Mouse (Mus musculus) ES-Bruce4 (cell line): ENCODE measurements around the gene Slc25a17. TPM values are rescaled to one million over a fixed set of nuclear protein-coding genes. Genes with fewer than 3 reads are reported as not detected.

ENCODE experiments used
- H3K27ac ChIP-seq: 2 replicates; pipeline ENCODE4 v1.5.1; 2012; ENCODE audit warnings: low read length, inconsistent platforms; ENCODE audit not compliant: insufficient read depth
- H3K27me3 ChIP-seq: 2 replicates; pipeline ENCODE4 v1.6.1; 2012; ENCODE audit warnings: mild to moderate bottlenecking, low read length, inconsistent platforms; ENCODE audit not compliant: control insufficient read depth, poor library complexity, insufficient read depth, severe bottlenecking
- H3K36me3 ChIP-seq: 2 replicates; pipeline ENCODE4 v1.6.1; 2012; ENCODE audit warnings: inconsistent platforms, mild to moderate bottlenecking, low read length, moderate library complexity; ENCODE audit not compliant: control insufficient read depth, poor library complexity, insufficient read depth, severe bottlenecking
- H3K4me1 ChIP-seq: one replicate; pipeline ENCODE4 v1.8.1; 2011; ENCODE audit warnings: low read length; ENCODE audit not compliant: control insufficient read depth, insufficient read depth
- H3K4me3 ChIP-seq: 2 replicates; pipeline ENCODE4 v1.5.1; 2011; ENCODE audit warnings: low read depth, mild to moderate bottlenecking, low read length
- H3K9ac ChIP-seq: 2 replicates; pipeline ENCODE4 v1.6.1; 2012; ENCODE audit warnings: low read depth, mild to moderate bottlenecking, inconsistent platforms; ENCODE audit not compliant: poor library complexity, severe bottlenecking
- H3K9me3 ChIP-seq: replicated peaks from 2 replicates; pipeline ENCODE4 v1.6.1; 2012; ENCODE audit warnings: mild to moderate bottlenecking, low read length, inconsistent platforms; ENCODE audit not compliant: control insufficient read depth, poor library complexity, insufficient read depth, severe bottlenecking
- CTCF ChIP-seq: IDR thresholded peaks from one replicate; pipeline ENCODE4 v1.8.1; 2011; ENCODE audit warnings: low read depth, low read length
- EP300 ChIP-seq: IDR thresholded peaks from 2 replicates; pipeline ENCODE4 v1.6.1; 2011; ENCODE audit warnings: low read depth, low read length; ENCODE audit not compliant: insufficient read depth
- POLR2A ChIP-seq: IDR thresholded peaks from one replicate; pipeline ENCODE4 v1.8.1; 2011; ENCODE audit warnings: low read length; ENCODE audit not compliant: insufficient read depth
- polyA plus RNA-seq: library from polyadenylated mRNA; stranded (reverse); fragments of >200 nt; gene quantifications from 2 replicates; pipeline ENCODE4 v1.2.4, GENCODE M21; 2011; ENCODE audit warnings: low read depth; ENCODE audit not compliant: missing spikeins, insufficient read depth, insufficient read length

Gene Slc25a17
- polyA plus RNA-seq, 1 experiment = 81.8 TPM

DNA sequence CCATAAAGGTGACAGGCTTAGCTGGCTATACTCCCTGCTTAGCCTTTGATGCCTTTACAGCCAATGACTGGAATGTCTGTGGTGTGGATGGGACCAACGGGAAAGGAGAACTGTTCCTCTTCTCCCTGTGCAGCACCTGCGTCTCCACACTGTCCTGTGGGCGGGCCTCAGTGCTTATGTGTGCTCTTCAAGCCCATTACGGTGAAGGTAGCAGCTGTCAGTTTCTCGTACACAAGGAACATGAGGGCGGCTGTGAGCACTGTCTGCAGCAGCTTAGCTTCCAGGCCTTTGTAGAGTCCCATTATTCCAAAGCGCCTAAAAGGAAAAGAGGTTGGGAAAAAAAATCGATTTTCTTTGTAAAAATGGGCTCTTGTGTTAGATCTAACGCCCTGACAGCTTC lies 41.1 kb downstream of the Slc25a17 start:
- H3K4me3 ChIP-seq = no peak overlapping the region
- no peaks in the 10 kb centered on the region; the same call in 1 of the 2 replicates for H3K9me3 ChIP-seq
- peaks cover 13% of the 10 kb centered on the region for H3K36me3 ChIP-seq
- TF ChIP-seq CTCF (no peak), EP300 (no peak), POLR2A (no peak)
- H3K9ac ChIP-seq = no peak overlapping the region
- no peak overlapping the region for H3K27ac ChIP-seq
- no peaks in the 10 kb centered on the region for H3K4me1 ChIP-seq
- H3K27me3 ChIP-seq = no peaks in the 10 kb centered on the region

DNA sequence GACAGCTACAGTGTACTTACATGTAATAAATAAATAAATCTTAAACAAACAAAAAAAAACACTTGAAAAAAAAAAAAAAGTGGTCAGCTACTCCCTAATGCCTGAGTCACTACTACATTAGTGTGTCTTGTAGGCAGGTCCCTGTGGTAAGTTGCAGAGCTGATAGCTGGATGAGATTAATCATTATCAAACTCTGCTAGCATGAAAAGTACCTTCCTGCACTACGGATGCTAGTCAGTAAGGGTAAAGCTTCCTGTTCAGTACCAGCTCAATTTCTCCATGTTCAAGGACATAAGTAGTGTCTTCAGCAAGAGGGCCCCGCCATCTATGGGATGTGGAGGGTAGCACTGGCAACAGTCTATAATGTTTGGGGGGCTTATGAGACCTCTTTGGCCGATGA lies 46.7 kb downstream of the Slc25a17 start:
- H3K36me3 ChIP-seq = peaks cover under 1% of the 10 kb centered on the region
- H3K4me1 ChIP-seq = no peaks in the 10 kb centered on the region
- TF ChIP-seq POLR2A (no peak), CTCF (no peak), EP300 (no peak)
- no peak overlapping the region for H3K27ac ChIP-seq
- no peaks in the 10 kb centered on the region for H3K27me3 ChIP-seq
- H3K9me3 ChIP-seq = no peaks in the 10 kb centered on the region
- H3K4me3 ChIP-seq = no peak overlapping the region
- H3K9ac ChIP-seq = no peak overlapping the region

DNA sequence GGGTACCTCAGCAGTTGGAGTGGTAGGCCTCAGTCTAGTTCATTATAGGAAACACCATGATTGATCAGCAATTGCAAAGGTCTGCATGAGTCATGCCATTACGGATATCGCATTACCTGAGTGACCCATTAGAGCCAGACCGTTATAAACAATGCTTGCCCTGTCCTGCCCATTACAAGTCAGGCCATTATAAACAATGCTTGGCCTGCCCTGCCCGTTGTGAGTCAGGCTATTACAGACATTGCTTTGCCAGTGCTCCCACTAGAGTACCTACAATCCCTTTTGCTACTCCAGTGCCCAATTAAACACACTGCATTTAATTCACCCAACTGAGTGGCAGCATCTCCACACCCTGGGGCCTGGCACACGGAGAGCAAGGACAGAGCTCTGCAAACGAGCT lies 49.6 kb downstream of the Slc25a17 start:
- no peaks in the 10 kb centered on the region for H3K4me1 ChIP-seq
- no peaks in the 10 kb centered on the region for H3K9me3 ChIP-seq
- no peaks in the 10 kb centered on the region for H3K27me3 ChIP-seq
- no peak overlapping the region for H3K27ac ChIP-seq
- H3K4me3 ChIP-seq = no peak overlapping the region
- TF ChIP-seq POLR2A (no peak), EP300 (no peak), CTCF (no peak)
- H3K36me3 ChIP-seq = no peaks in the 10 kb centered on the region
- H3K9ac ChIP-seq = no peak overlapping the region

DNA sequence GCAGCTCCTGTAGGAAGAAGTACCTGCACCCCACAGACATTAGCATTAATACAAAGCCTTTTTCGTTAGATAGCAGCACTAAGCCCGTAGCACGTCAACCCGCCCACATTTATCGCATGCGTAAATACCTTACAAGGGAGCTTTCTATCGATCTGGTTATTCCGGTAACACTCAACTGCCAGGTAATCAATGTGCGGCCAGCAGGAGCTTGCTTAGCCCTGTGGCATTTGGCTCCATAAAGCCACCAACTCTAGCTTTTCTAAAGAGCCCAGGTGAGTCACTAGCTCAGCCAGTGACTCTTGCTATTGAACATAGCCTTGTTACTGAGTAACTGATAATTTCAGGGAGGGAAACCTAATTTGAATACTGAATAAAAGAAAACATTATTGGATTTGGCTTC lies 50.3 kb downstream of the Slc25a17 start:
- no peaks in the 10 kb centered on the region for H3K9me3 ChIP-seq
- H3K9ac ChIP-seq = no peak overlapping the region
- H3K27ac ChIP-seq = no peak overlapping the region
- H3K4me3 ChIP-seq = no peak overlapping the region
- no peaks in the 10 kb centered on the region for H3K27me3 ChIP-seq
- H3K4me1 ChIP-seq = no peaks in the 10 kb centered on the region
- no peaks in the 10 kb centered on the region for H3K36me3 ChIP-seq
- TF ChIP-seq CTCF (no peak), EP300 (no peak), POLR2A (no peak)

DNA sequence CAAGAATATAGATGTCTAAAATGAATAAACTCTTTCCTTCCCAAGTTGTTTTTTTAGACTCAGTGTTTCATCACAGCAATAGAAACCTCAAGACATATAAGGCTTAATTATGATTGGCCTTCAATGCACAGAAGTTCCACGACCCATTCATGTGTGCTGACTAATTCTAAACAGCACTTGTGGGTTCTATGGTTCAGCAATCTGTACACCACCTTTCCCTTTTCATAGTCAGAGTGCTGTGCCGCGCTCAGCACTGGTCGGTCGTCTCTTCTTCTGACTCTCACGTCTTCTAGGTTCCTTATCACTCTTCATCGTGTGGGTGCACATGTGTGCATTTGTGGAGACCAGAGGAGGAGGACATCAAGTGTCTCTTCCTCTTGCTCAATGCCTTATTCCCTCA lies 52.6 kb downstream of the Slc25a17 start:
- H3K36me3 ChIP-seq = no peaks in the 10 kb centered on the region
- no peaks in the 10 kb centered on the region for H3K4me1 ChIP-seq
- no peak overlapping the region for H3K9ac ChIP-seq
- no peak overlapping the region for H3K4me3 ChIP-seq
- no peak overlapping the region for H3K27ac ChIP-seq
- no peaks in the 10 kb centered on the region for H3K27me3 ChIP-seq
- no peak for TF ChIP-seq EP300
- TF ChIP-seq POLR2A = no peak
- TF ChIP-seq CTCF = no peak
- no peaks in the 10 kb centered on the region for H3K9me3 ChIP-seq

DNA sequence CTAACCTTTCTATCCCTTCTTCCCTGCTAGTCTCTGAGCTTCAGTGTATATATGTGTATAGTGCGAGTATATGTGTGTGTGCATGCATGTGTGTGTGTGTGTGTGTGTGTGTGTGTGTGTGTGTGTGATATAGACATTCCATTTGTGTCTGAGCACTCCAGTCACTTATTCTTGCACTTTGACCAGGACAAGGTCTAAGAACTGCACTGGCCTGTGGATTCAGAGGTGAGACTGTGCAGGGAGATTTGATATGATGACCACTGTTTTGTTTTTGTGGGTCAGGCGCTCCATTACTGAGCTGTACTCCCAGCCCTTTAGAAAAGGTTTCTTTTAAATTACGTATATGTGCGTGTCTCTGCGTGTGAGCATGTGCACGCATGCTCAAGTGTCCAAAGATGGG lies 54.1 kb downstream of the Slc25a17 start:
- H3K9me3 ChIP-seq = no peaks in the 10 kb centered on the region
- H3K27ac ChIP-seq = no peak overlapping the region
- no peak overlapping the region for H3K9ac ChIP-seq
- TF ChIP-seq EP300 = no peak
- TF ChIP-seq POLR2A = no peak
- no peak for TF ChIP-seq CTCF
- H3K27me3 ChIP-seq = no peaks in the 10 kb centered on the region
- no peaks in the 10 kb centered on the region for H3K36me3 ChIP-seq
- no peak overlapping the region for H3K4me3 ChIP-seq
- H3K4me1 ChIP-seq = no peaks in the 10 kb centered on the region
